Mouse (Mus musculus) brain, embryonic 14.5 days (tissue): Measurements from ENCODE around the gene Il2ra.
"Not testable (repeated sequence)": the region's sequence is repeated elsewhere in the genome, so short reads cannot be mapped to it uniquely, and the experiment has no call there.

Experiments
- CTCF ChIP-seq: fragments of 200-500 bp; IDR thresholded peaks from 2 replicates; pipeline ENCODE4 v1.5.1; 2012; ENCODE audit warnings: inconsistent platforms, mild to moderate bottlenecking, moderate library complexity, borderline replicate concordance; ENCODE audit not compliant: insufficient read depth, insufficient read length; ENCODE audit errors: extremely low read depth
- POLR2A ChIP-seq: fragments of 200-500 bp; IDR thresholded peaks from 2 replicates; pipeline ENCODE4 v1.6.1; 2012; ENCODE audit warnings: mild to moderate bottlenecking, inconsistent platforms, borderline replicate concordance; ENCODE audit not compliant: poor library complexity, insufficient read depth, insufficient read length, severe bottlenecking; ENCODE audit errors: extremely low read depth

DNA sequence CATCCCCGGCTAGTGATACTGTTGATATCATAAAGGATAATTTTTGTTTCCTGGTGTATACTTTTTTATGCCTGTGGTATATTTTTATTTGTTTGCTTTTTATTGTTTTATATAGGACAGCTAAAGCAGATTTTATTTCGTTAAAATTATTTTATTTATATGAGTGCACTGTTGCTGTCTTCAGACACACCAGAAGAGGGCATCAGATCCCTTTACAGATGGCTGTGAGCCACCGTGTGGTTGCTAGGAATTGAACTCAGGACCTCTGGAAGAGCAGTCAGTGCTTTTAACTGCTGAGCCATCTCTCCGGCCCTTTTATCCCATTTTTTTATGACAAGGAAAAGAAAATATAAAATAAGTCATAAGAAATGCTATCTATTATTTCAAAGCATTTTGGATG, 35.9 kb upstream of the Il2ra start:
- TF ChIP-seq POLR2A, CTCF: not testable (repeated sequence)
